Mouse (Mus musculus) T-helper 1 cell (primary cell): ENCODE measurements around the gene Dcn.

ENCODE experiments used
- in situ Hi-C: fragments of 300-600 bp; cut with MboI, MseI; formaldehyde crosslinking; loops from one replicate; pipeline ENCODE4 v1.15.1; 2025; ENCODE audit warnings: high pct_unique_total_duplicates

Gene Dcn

GRCm38 (mm10) chr10:97479004-97479766 is at the start of gene Dcn:
TSS of gene Dcn (plus strand) at chr10:97479609.
- in situ Hi-C loops = no loop called here

DNA sequence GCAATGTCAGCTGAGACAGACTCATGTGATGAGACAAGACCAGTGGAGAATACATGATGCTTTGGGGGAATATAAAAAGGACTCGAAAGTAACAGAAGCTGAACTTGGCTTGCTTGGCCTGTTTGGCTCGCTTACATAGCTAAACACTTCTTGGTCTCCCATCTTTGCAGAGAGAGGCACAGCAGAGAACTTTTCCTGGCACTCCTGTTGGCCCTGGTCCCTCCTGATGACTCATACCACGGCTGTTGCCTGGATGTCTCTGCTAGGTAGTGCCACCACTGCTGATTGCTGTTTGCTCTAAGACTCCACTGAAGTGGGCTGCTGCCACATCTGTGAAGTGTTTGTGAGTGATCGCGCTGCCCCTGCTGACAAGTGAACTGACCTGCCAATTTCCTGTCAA is 42.7 kb upstream of the Dcn start:
- in situ Hi-C loops = loop anchor here (10.0 kb wide), 1 partner anchor 1868 kb away; no protein-coding TSS in a partner anchor

DNA sequence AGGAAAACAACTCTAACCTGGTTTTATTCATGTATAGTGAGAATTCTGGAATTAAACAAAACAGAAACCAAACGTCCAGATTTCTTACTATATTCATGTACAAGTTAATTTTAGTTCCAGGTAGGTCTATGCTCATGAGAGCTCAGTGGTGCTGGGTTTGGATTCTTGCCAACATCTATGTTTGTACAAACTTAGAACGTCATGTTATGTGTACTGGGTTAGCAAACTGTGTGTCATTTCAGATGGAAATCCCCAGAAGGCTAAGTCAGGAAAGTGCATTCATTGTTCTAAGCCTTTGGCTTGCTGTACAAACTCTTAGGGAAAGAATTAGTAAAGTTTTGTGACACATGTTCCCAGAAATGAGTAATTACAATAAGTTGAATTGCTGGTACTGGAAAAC is 37.1 kb upstream of the Dcn start:
- in situ Hi-C loops = no loop called here

DNA sequence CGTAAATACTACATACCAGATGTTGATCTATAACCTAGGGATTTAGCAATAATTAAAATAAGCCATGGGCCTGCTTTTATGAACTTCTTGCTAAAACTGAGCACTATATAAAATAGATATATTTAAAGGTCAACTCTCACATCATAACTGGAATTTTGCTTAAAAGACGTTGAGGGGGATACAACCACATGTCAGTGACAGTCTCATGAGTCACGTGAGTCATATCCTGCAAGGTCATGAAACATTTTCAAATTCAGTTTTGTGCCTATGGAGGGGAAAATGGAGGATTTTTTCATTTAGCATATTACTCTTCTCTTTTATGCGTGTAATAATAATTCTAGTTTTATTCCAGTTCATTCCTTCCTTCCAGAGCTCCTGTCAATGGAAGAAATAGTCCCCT is 32.9 kb upstream of the Dcn start:
- in situ Hi-C loops = no loop called here

DNA sequence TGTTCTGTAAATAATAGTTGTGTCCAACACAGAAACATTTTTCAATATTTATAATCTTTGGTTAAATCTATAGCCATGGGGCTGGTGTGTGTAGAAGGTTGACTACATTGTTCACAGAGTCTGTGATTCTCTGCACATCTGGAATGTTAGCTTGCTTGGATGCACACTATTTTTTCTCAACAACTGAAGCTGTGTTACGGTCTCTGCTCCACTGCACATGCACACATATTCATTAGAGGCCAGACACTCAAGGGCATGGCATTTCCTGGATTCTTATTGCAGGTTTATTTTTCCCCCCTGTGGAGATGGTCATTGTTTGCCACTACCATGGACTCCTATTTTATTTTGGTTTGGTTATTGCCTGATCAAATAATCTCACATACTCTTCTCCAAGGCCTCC is 26.5 kb upstream of the Dcn start:
- in situ Hi-C loops = no loop called here

DNA sequence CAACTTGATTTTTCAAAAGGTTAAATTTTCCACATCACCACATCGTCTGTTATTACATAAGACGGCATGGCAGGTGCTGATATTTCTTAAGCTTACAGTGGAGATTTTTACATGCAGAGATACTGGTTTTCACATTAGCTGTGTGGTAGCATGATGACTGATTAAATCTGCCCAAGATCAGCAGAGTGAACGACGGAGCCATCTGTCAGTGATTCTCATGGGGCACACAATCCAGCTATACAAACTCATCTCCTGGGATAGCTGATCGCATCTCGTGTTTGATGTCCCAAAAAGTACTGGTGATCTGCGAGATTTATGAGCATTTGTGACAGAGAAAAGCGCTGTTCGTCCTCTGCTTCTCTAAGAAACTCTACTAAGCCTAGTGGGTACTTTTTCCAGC is 25.9 kb upstream of the Dcn start:
- in situ Hi-C loops = no loop called here

GRCm38 (mm10) chr10:97456993-97457392 is 22.4 kb upstream of the Dcn start:
- in situ Hi-C loops = no loop called here

- in situ Hi-C loops = no loop called here
Observed at GRCm38 (mm10) chr10:97466818-97467217, 12.6 kb upstream of the Dcn start.

- in situ Hi-C loops = no loop called here
Observed at GRCm38 (mm10) chr10:97469411-97470140, 9.8 kb upstream of the Dcn start.

DNA sequence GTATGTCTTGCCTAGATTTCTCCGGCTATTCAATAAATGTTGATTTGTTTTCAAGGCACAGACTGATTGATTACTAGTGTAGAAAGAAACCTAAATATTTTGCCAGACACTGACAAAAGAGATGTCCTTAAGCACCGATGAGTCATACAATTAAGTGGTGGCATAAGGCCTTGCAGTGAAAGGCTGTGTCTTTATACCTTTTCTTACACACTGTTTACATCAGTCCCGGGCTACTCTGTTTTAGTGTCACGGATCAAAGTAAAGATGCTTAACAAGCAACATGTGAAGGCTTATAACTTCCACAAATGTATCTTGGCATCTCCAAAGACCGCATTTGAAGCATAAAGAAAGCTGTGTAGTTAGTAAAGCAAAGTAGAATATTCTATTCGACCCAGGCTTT is 3.9 kb upstream of the Dcn start:
- in situ Hi-C loops = no loop called here

GRCm38 (mm10) chr10:97478259-97478658 is 1.1 kb upstream of the Dcn start:
- in situ Hi-C loops = no loop called here

GRCm38 (mm10) chr10:97482150-97482549 is 2.7 kb downstream of the Dcn start:
- in situ Hi-C loops = no loop called here

- in situ Hi-C loops = no loop called here
Observed at GRCm38 (mm10) chr10:97484049-97484448, 4.6 kb downstream of the Dcn start.

DNA sequence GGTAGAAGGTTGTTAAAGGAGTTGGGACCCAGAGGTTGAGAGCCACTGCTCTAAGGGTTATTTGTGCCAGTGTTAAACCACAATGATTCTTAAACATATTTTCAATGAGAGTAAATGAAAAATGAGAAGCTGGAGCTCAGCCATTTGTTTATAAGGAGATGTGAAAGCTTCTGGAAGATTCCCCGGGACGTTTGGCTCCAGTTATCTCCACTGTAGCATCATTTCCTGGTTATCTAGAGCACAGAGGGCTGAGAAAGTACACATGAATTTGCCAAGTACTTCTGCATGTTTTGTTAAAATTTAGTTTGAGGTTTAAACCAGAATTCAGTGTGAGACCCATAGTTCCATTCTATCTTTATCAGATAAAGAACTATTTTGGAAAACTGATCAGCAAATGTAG is 5.7 kb downstream of the Dcn start:
- in situ Hi-C loops = no loop called here

- in situ Hi-C loops = no loop called here
Observed at GRCm38 (mm10) chr10:97486085-97486484, 6.7 kb downstream of the Dcn start.

- in situ Hi-C loops = no loop called here
Observed at GRCm38 (mm10) chr10:97487269-97487989, 8.0 kb downstream of the Dcn start.

- in situ Hi-C loops = no loop called here
Observed at GRCm38 (mm10) chr10:97492367-97492980, 13.1 kb downstream of the Dcn start.

- in situ Hi-C loops = no loop called here
Observed at GRCm38 (mm10) chr10:97497646-97498045, 18.2 kb downstream of the Dcn start.

DNA sequence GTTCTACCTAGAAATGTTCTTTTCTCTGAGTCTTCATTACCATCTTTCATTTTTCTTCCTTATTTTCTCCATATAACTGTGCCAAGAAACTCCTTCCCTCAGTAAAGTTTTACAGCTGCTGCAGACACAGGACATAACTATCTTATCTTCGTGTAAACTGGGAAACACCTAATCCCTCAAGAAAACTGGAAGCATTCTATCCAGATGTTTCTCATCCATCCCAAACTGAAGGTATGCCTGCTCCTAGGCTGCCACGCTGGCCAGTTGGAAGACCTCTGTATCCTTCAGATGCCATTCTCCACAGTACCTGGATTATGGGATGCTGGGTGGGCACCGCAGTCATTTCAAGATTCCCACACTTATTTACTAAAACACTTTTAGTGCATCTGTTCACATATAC is 44.0 kb downstream of the Dcn start:
- in situ Hi-C loops = no loop called here

DNA sequence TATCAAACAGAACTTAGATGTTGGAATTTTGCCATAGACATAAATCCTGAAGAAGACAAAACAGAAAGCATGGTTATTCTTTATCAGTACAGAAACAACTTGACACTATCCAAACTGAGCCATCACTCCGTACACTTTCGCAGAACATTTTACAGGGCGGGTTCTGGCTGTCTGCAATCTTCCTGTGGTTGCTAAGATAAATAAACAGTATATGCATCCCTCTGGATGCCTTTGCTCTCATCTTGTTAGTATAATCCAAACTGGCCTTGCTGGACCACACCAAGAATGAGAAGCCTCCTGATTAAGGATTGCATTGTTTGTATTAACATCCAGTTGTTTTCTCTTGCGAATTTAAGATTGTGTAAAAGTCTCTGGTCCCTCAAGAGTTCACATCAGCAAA is 56.3 kb downstream of the Dcn start:
- in situ Hi-C loops = no loop called here

- in situ Hi-C loops = no loop called here
Observed at GRCm38 (mm10) chr10:97536921-97537320, 57.5 kb downstream of the Dcn start.

DNA sequence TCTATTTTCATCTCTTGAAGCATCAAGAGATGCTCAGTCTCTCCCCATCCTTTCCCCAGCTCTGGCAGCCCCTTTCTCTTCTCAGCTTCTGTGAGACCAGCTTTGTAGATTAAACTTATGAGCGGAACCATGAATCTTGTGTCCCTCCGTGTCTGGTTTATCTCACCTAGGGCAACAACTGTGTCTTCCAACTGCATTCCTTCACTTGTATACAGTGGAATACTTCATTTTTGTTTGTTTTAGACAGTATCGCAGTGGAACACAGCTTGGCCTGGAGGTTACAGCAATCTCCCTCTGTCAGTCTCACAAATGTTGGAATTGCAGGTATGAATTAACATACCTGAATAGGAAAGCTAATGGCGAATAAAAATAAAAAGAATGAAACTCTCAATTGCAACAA is 58.8 kb downstream of the Dcn start:
- in situ Hi-C loops = no loop called here
